Mouse (Mus musculus) brain, embryonic 14.5 days (tissue): ENCODE data around the gene Cacna2d1.

ENCODE experiments used
- CTCF ChIP-seq: fragments of 200-500 bp; IDR thresholded peaks from 2 replicates; pipeline ENCODE4 v1.5.1; 2012; ENCODE audit warnings: inconsistent platforms, mild to moderate bottlenecking, moderate library complexity, borderline replicate concordance; ENCODE audit not compliant: insufficient read depth, insufficient read length; ENCODE audit errors: extremely low read depth
- POLR2A ChIP-seq: fragments of 200-500 bp; IDR thresholded peaks from 2 replicates; pipeline ENCODE4 v1.6.1; 2012; ENCODE audit warnings: mild to moderate bottlenecking, inconsistent platforms, borderline replicate concordance; ENCODE audit not compliant: poor library complexity, insufficient read depth, insufficient read length, severe bottlenecking; ENCODE audit errors: extremely low read depth

GRCm38 (mm10) chr5:16035259-16035658 is 100.8 kb downstream of the Cacna2d1 start:
- TF ChIP-seq CTCF (no peak), POLR2A (no peak)
